Mouse (Mus musculus) testis, adult 10 weeks (tissue): ENCODE data around the gene 2210016F16Rik. TPM values are rescaled to one million over a fixed set of nuclear protein-coding genes. Genes with fewer than 3 reads are reported as not detected.

Experiments
- polyA plus RNA-seq: library from polyadenylated mRNA; stranded (reverse); fragments of 350-450 nt; fragmentation: Illumina TruSeq; extraction: RNeasy Lipid Tissue Mini Kit (QIAGEN cat#74804); gene quantifications from one replicate; pipeline ENCODE4 v1.2.3, GENCODE M21; 2014; ENCODE audit warnings: low read depth, low replicate concordance

The 2210016F16Rik gene
- polyA plus RNA-seq: 4.1 TPM

DNA sequence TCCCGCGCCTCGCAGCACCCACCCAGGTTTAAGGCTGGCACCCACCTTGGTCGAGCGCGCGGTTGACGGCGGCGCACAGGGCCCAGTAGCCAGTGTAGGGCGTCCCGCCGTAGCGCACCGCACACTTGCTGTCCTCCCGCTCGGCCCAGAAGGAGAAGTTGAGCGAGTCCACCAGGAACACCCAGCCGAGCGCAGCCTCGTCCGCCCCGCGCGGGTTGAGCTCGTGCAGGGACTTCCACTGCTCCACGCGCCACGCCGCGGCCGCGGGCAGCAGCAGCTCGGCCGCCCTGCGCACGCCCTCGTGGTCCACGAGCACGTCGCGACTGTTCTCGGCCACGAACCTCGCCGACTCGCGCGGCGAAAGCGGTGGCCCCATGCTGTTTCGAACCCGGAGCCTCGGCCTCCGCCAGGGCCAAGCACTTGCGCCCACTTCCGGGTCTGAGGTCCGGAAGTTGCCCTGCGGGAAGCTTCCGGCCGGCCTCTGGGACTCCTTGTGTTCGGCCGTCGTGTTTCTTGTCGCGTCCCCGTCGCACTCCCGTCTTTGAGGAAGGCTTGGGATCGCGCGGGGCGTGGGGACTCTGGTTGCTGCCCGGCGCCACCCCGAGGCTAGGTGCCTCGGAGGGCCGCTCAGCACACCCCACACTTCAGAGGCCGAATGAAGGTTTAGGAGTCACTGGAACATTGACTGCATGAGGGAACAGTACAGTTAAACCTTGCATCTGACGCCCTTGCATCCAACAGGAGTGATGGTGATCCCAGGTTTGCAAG is at the start of gene 2210016F16Rik:
TSS of gene 2210016F16Rik (minus strand) at position 447 of the 768 bp plus-strand sequence.

GRCm38 (mm10) chr13:58403243-58403642 is 18.2 kb upstream of the 2210016F16Rik start, which contains the start of gene Hnrnpk:
Gene Hnrnpk (minus strand): TSS chr13:58403343.

GRCm38 (mm10) chr13:58402003-58402743 is 17.1 kb upstream of the 2210016F16Rik start, which contains the start of gene Rmi1:
Gene Rmi1 (plus strand): TSS chr13:58402248.

GRCm38 (mm10) chr13:58358629-58359303 is 26.3 kb downstream of the 2210016F16Rik start, which contains the start of gene Kif27:
Gene Kif27 (minus strand): TSS chr13:58359122.

Other genes with a start within 250 kb of the 2210016F16Rik start
- 3.2 TPM for gene Idnk, start 227.6 kb downstream of the 2210016F16Rik start, polyA plus RNA-seq
- gene Ubqln1, start 169.6 kb downstream of the 2210016F16Rik start, polyA plus RNA-seq: 84.9 TPM
- 1,845 TPM for gene Gkap1, start 109.5 kb downstream of the 2210016F16Rik start, polyA plus RNA-seq
- 196 TPM for gene Kif27, start 26.1 kb downstream of the 2210016F16Rik start, polyA plus RNA-seq
- 155 TPM for gene Rmi1, start 17.0 kb upstream of the 2210016F16Rik start, polyA plus RNA-seq
- gene Hnrnpk, start 18.1 kb upstream of the 2210016F16Rik start, polyA plus RNA-seq: 1,380 TPM
- 0.31 TPM for gene Slc28a3, start 225.7 kb upstream of the 2210016F16Rik start, polyA plus RNA-seq